Mouse (Mus musculus) stomach, embryonic 15.5 days (tissue): Measurements from ENCODE around the gene Fam49a. TPM values are rescaled to one million over a fixed set of nuclear protein-coding genes. Genes with fewer than 3 reads are reported as not detected.

ENCODE experiments used
- ATAC-seq: fragments of 200-750 bp; cut with Nextera tagmentation; 2 replicates; pipeline ENCODE4 v1.8.0; 2017; ENCODE audit warnings: low read depth, moderate number of reproducible peaks, moderate TSS enrichment; ENCODE audit not compliant: insufficient read depth, low FRiP score
- H3K27ac ChIP-seq: fragments of 300-500 bp; sonication (generic); 2 replicates; pipeline ENCODE4 v1.5.1; 2015; ENCODE audit warnings: mild to moderate bottlenecking, inconsistent platforms
- H3K27me3 ChIP-seq: fragments of 300-500 bp; sonication (generic); replicated peaks from 2 replicates; pipeline ENCODE4 v1.6.1; 2015; ENCODE audit warnings: inconsistent platforms
- H3K36me3 ChIP-seq: fragments of 300-500 bp; sonication (generic); 2 replicates; pipeline ENCODE4 v1.6.1; 2015; ENCODE audit warnings: inconsistent platforms
- H3K4me1 ChIP-seq: fragments of 300-500 bp; sonication (generic); 2 replicates; pipeline ENCODE4 v1.6.1; 2015; ENCODE audit warnings: inconsistent platforms
- H3K4me2 ChIP-seq: fragments of 300-500 bp; sonication (generic); 2 replicates; pipeline ENCODE4 v1.6.1; 2015; ENCODE audit warnings: mild to moderate bottlenecking, inconsistent platforms
- H3K4me3 ChIP-seq: fragments of 300-500 bp; sonication (generic); replicated peaks from 2 replicates; pipeline ENCODE4 v1.5.1; 2015; ENCODE audit warnings: inconsistent platforms
- H3K9ac ChIP-seq: fragments of 300-500 bp; sonication (generic); 2 replicates; pipeline ENCODE4 v1.6.1; 2015; ENCODE audit warnings: inconsistent platforms
- H3K9me3 ChIP-seq: fragments of 300-500 bp; sonication (generic); 2 replicates; pipeline ENCODE4 v1.6.1; 2016; ENCODE audit warnings: inconsistent platforms
- WGBS: fragments of 180-500 bp; shearing (Covaris S2); methylation state at CpG from one replicate; pipeline ENCODE4 v1.1.7; 2015; 5-methylcytosine and 5-hydroxymethylcytosine counted together
- polyA plus RNA-seq: library from polyadenylated mRNA; unstranded; fragments of >200 nt; fragmentation: Nextera tagmentation; extraction: Ambion mirVana; gene quantifications from 2 replicates; pipeline ENCODE4 v1.2.1, GENCODE M21; 2015

The Fam49a gene
- polyA plus RNA-seq, 1 experiment from 2014 or later: 10.4 TPM

GRCm38 (mm10) chr12:12349645-12350288 is 87.8 kb downstream of the Fam49a start:
- 0 out of 2 replicates have a peak, but pooled peaks cover 3% of the 10 kb centered on the region for H3K4me1 ChIP-seq
- H3K36me3 ChIP-seq: no peaks in the 10 kb centered on the region
- H3K27me3 ChIP-seq: no peaks in the 10 kb centered on the region
- H3K9me3 ChIP-seq: no peaks in the 10 kb centered on the region
- no peak overlapping the region for H3K4me2 ChIP-seq
- H3K27ac ChIP-seq: no peak overlapping the region
- 76% methylated on average over 6 of the region's 6 CpGs for WGBS
- H3K9ac ChIP-seq: no peak overlapping the region
- no peak overlapping the region for H3K4me3 ChIP-seq
- ATAC-seq: no peak

- no peaks in the 10 kb centered on the region for H3K36me3 ChIP-seq
- no peak overlapping the region for H3K4me3 ChIP-seq
- ATAC-seq: no peak
- H3K9me3 ChIP-seq: no peaks in the 10 kb centered on the region
- no peak overlapping the region for H3K9ac ChIP-seq
- 48% methylated on average over 11 of the region's 11 CpGs for WGBS
- H3K27ac ChIP-seq: no peak overlapping the region
- H3K27me3 ChIP-seq: no peaks in the 10 kb centered on the region
- 0 out of 2 replicates have a peak, but pooled peaks cover 3% of the 10 kb centered on the region for H3K4me1 ChIP-seq
- H3K4me2 ChIP-seq: no peak overlapping the region
Measured at GRCm38 (mm10) chr12:12351816-12352552, 90.0 kb downstream of the Fam49a start.

- 0 out of 2 replicates have a peak, but pooled peaks cover 3% of the 10 kb centered on the region for H3K4me1 ChIP-seq
- H3K27ac ChIP-seq: peak overlapping the region; percentile 28; the same call in 1 of the 2 replicates
- no peaks in the 10 kb centered on the region for H3K36me3 ChIP-seq
- H3K9me3 ChIP-seq: no peaks in the 10 kb centered on the region
- H3K4me3 ChIP-seq: no peak overlapping the region
- H3K9ac ChIP-seq: no peak overlapping the region
- ATAC-seq: peak; percentile 27; the same call in 1 of the 2 replicates
- no peak overlapping the region for H3K4me2 ChIP-seq
- WGBS: 35% methylated on average over 10 of the region's 10 CpGs
- no peaks in the 10 kb centered on the region for H3K27me3 ChIP-seq
Measured at GRCm38 (mm10) chr12:12354115-12354653, 92.2 kb downstream of the Fam49a start.

- no peaks in the 10 kb centered on the region for H3K27me3 ChIP-seq
- ATAC-seq: no peak
- no peak overlapping the region for H3K9ac ChIP-seq
- no peak overlapping the region for H3K4me3 ChIP-seq
- H3K9me3 ChIP-seq: no peaks in the 10 kb centered on the region
- WGBS: 62% methylated on average over 9 of the region's 9 CpGs
- no peak overlapping the region for H3K4me2 ChIP-seq
- H3K36me3 ChIP-seq: no peaks in the 10 kb centered on the region
- H3K27ac ChIP-seq: no peak overlapping the region
- H3K4me1 ChIP-seq: 0 out of 2 replicates have a peak, but pooled peaks cover 3% of the 10 kb centered on the region
Measured at GRCm38 (mm10) chr12:12356048-12356447, 94.1 kb downstream of the Fam49a start.

GRCm38 (mm10) chr12:12356463-12356862 is 94.5 kb downstream of the Fam49a start:
- Histone ChIP-seq H3K27ac (no peak overlapping the region), H3K4me1 (0 out of 2 replicates have a peak, but pooled peaks cover 3% of the 10 kb centered on the region), H3K27me3 (no peaks in the 10 kb centered on the region), H3K4me2 (no peak overlapping the region), H3K36me3 (no peaks in the 10 kb centered on the region), H3K4me3 (no peak overlapping the region), H3K9me3 (no peaks in the 10 kb centered on the region), H3K9ac (no peak overlapping the region)
- ATAC-seq: no peak
- 23% methylated on average over 1 of the region's 1 CpGs for WGBS

- Histone ChIP-seq H3K4me1 (0 out of 2 replicates have a peak, but pooled peaks cover 3% of the 10 kb centered on the region), H3K9me3 (no peaks in the 10 kb centered on the region), H3K27me3 (no peaks in the 10 kb centered on the region), H3K4me2 (no peak overlapping the region), H3K36me3 (no peaks in the 10 kb centered on the region), H3K9ac (no peak overlapping the region), H3K4me3 (no peak overlapping the region), H3K27ac (no peak overlapping the region)
- 69% methylated on average over 5 of the region's 5 CpGs for WGBS
- ATAC-seq: no peak
Measured at GRCm38 (mm10) chr12:12356946-12357345, 95.0 kb downstream of the Fam49a start.

GRCm38 (mm10) chr12:12359923-12360322 is 98.0 kb downstream of the Fam49a start:
- Histone ChIP-seq H3K9ac (no peak overlapping the region), H3K4me2 (no peak overlapping the region), H3K4me3 (no peak overlapping the region), H3K27me3 (no peaks in the 10 kb centered on the region), H3K27ac (no peak overlapping the region), H3K4me1 (no peaks in the 10 kb centered on the region), H3K9me3 (no peaks in the 10 kb centered on the region), H3K36me3 (no peaks in the 10 kb centered on the region)
- WGBS: 91% methylated on average over 5 of the region's 5 CpGs
- ATAC-seq: no peak

GRCm38 (mm10) chr12:12362371-12362770 is 100.4 kb downstream of the Fam49a start:
- WGBS: 92% methylated on average over 10 of the region's 10 CpGs

GRCm38 (mm10) chr12:12364201-12364600 is 102.3 kb downstream of the Fam49a start:
- no peak for ATAC-seq
- WGBS: 71% methylated on average over 8 of the region's 8 CpGs
- no peaks in the 10 kb centered on the region for H3K4me1 ChIP-seq

More at GRCm38 (mm10) chr12:12362371-12362770, 100.4 kb downstream of the Fam49a start:
- Histone ChIP-seq H3K9ac (no peak overlapping the region), H3K27me3 (no peaks in the 10 kb centered on the region), H3K4me1 (no peaks in the 10 kb centered on the region), H3K9me3 (no peaks in the 10 kb centered on the region), H3K27ac (no peak overlapping the region), H3K36me3 (no peaks in the 10 kb centered on the region), H3K4me2 (no peak overlapping the region), H3K4me3 (no peak overlapping the region)
- ATAC-seq: no peak

GRCm38 (mm10) chr12:12367423-12367822 is 105.5 kb downstream of the Fam49a start:
- Histone ChIP-seq H3K36me3 (no peaks in the 10 kb centered on the region), H3K4me1 (no peaks in the 10 kb centered on the region), H3K27me3 (no peaks in the 10 kb centered on the region), H3K27ac (no peak overlapping the region), H3K9me3 (no peaks in the 10 kb centered on the region), H3K9ac (no peak overlapping the region), H3K4me2 (no peak overlapping the region), H3K4me3 (no peak overlapping the region)
- 81% methylated on average over 5 of the region's 5 CpGs for WGBS
- ATAC-seq: no peak

More at GRCm38 (mm10) chr12:12364201-12364600, 102.3 kb downstream of the Fam49a start:
- H3K4me3 ChIP-seq: no peak overlapping the region
- H3K9ac ChIP-seq: no peak overlapping the region
- no peak overlapping the region for H3K4me2 ChIP-seq
- no peaks in the 10 kb centered on the region for H3K36me3 ChIP-seq
- H3K9me3 ChIP-seq: no peaks in the 10 kb centered on the region
- no peak overlapping the region for H3K27ac ChIP-seq
- no peaks in the 10 kb centered on the region for H3K27me3 ChIP-seq

GRCm38 (mm10) chr12:12373111-12373862 is 111.3 kb downstream of the Fam49a start:
- H3K4me2 ChIP-seq: no peak overlapping the region
- H3K4me3 ChIP-seq: no peak overlapping the region
- no peak overlapping the region for H3K27ac ChIP-seq
- ATAC-seq: no peak
- no peaks in the 10 kb centered on the region for H3K4me1 ChIP-seq
- H3K9ac ChIP-seq: no peak overlapping the region
- WGBS: 64% methylated on average over 11 of the region's 11 CpGs
- H3K36me3 ChIP-seq: no peaks in the 10 kb centered on the region
- no peaks in the 10 kb centered on the region for H3K9me3 ChIP-seq
- H3K27me3 ChIP-seq: no peaks in the 10 kb centered on the region
